In genomic region chr5:143269363-143270150, GRCm38 (mm10) we compare ENCODE assay signal across 8 mouse cellular contexts. TPM values are rescaled to one million over a fixed set of nuclear protein-coding genes. Genes with fewer than 3 reads are reported as not detected.
A peak's percentile ranks its signal among the peaks of the same experiment; 100 is the strongest.
DNase-seq lines count a peak whose midpoint lies in the region; ATAC-seq and TF ChIP-seq lines count a peak whose summit lies in the region.

Zfp316 (minus strand) TSS chr5:143270022.

- H3K4me2 ChIP-seq in heart, embryonic 12.5 days = peak within 1 kb of the TSS; percentile 86
- peak within 1 kb of the TSS; percentile 91 for H3K4me2 ChIP-seq in kidney, embryonic 16.5 days (replicated peaks; ENCODE audit: low read depth, low read length)
- H3K4me2 ChIP-seq in liver, embryonic 11.5 days = peak within 1 kb of the TSS; percentile 89

- H3K4me3 ChIP-seq in bone marrow, adult 2 months (replicated peaks; ENCODE audit: control insufficient read depth, low read depth, low read length) = peak within 1 kb of the TSS; percentile 61
- peak within 1 kb of the TSS; percentile 65 for H3K4me3 ChIP-seq in erythroblast, embryonic 14.5 days (replicated peaks)
- peak within 1 kb of the TSS; percentile 95 for H3K4me3 ChIP-seq in heart, embryonic 12.5 days
- peak within 1 kb of the TSS; percentile 93 for H3K4me3 ChIP-seq in kidney, embryonic 16.5 days (ENCODE audit: low read length)
- peak within 1 kb of the TSS; percentile 85 for H3K4me3 ChIP-seq in liver, embryonic 11.5 days (ENCODE audit: low read depth, low read length)

- peaks cover 31% of the 10 kb centered on the region for H3K27me3 ChIP-seq in erythroblast, embryonic 14.5 days (ENCODE audit: control insufficient read depth)
- H3K27me3 ChIP-seq in heart, embryonic 12.5 days (replicated peaks) = peaks cover 9% of the 10 kb centered on the region
- H3K27me3 ChIP-seq in kidney, embryonic 16.5 days (ENCODE audit: insufficient read depth, low read length) = no peaks in the 10 kb centered on the region
- H3K27me3 ChIP-seq in liver, embryonic 11.5 days (replicated peaks; ENCODE audit: control insufficient read depth, insufficient read depth, low read length) = peaks cover 9% of the 10 kb centered on the region
- no peaks in the 10 kb centered on the region for H3K27me3 ChIP-seq in splenic B cell, adult 2 months (ENCODE audit: control insufficient read depth, insufficient read depth, low read length, poor library complexity, severe bottlenecking)

- peak within 1 kb of the TSS; percentile 34; the same call in 1 of the 2 replicates for H3K27ac ChIP-seq in bone marrow, adult 2 months (ENCODE audit: control insufficient read depth, insufficient read depth, low read depth, low read length, poor library complexity)
- peak within 1 kb of the TSS; percentile 71 for H3K27ac ChIP-seq in heart, embryonic 12.5 days (ENCODE audit: poor library complexity, severe bottlenecking)
- peak within 1 kb of the TSS; percentile 80 for H3K27ac ChIP-seq in kidney, embryonic 16.5 days (ENCODE audit: low read length)
- no peak within 1 kb of the TSS for H3K27ac ChIP-seq in liver, embryonic 11.5 days (ENCODE audit: low read depth, low read length)

- peak within 1 kb of the TSS; percentile 94 for H3K9ac ChIP-seq in heart, embryonic 12.5 days
- H3K9ac ChIP-seq in kidney, embryonic 16.5 days (replicated peaks; ENCODE audit: low read length) = peak within 1 kb of the TSS; percentile 94
- peak within 1 kb of the TSS; percentile 79 for H3K9ac ChIP-seq in liver, embryonic 11.5 days (ENCODE audit: low read depth, low read length)

- WGBS in bone marrow, adult 2 months = 2% methylated on average over 76 of the region's 79 CpGs
- under 1% methylated on average over 78 of the region's 79 CpGs for WGBS in heart, embryonic 12.5 days
- under 1% methylated on average over 52 of the region's 79 CpGs for WGBS in kidney, embryonic 16.5 days
- under 1% methylated on average over 78 of the region's 79 CpGs for WGBS in liver, embryonic 11.5 days

- DNase-seq in A20 (ENCODE audit: low read depth, low spot score) = peak; percentile 76
- DNase-seq in liver, embryonic 11.5 days (ENCODE audit: low spot score) = peak; percentile 60
- peak; percentile 44 for DNase-seq in naive thymus-derived CD4-positive, alpha-beta T cell, adult 2 months (ENCODE audit: low read depth)
- DNase-seq in splenic B cell, adult 2 months (ENCODE audit: low read depth, low spot score) = peak; percentile 68

- H3K9me3 ChIP-seq in erythroblast, embryonic 14.5 days (ENCODE audit: control insufficient read depth, low read length) = no peaks in the 10 kb centered on the region
- H3K9me3 ChIP-seq in heart, embryonic 12.5 days (replicated peaks) = no peaks in the 10 kb centered on the region
- H3K9me3 ChIP-seq in kidney, embryonic 16.5 days (ENCODE audit: low read length) = no peaks in the 10 kb centered on the region
- H3K9me3 ChIP-seq in liver, embryonic 11.5 days (ENCODE audit: control insufficient read depth, low read length) = no peaks in the 10 kb centered on the region

- no peaks in the 10 kb centered on the region for H3K36me3 ChIP-seq in erythroblast, embryonic 14.5 days (ENCODE audit: control insufficient read depth)
- peaks cover 2% of the 10 kb centered on the region; the same call in 1 of the 2 replicates for H3K36me3 ChIP-seq in heart, embryonic 12.5 days
- no peaks in the 10 kb centered on the region for H3K36me3 ChIP-seq in kidney, embryonic 16.5 days (ENCODE audit: insufficient read depth, low read length)
- H3K36me3 ChIP-seq in liver, embryonic 11.5 days (ENCODE audit: control insufficient read depth, insufficient read depth, low read length) = no peaks in the 10 kb centered on the region
- H3K36me3 ChIP-seq in splenic B cell, adult 2 months (ENCODE audit: control insufficient read depth, insufficient read depth, low read length, poor library complexity, severe bottlenecking) = no peaks in the 10 kb centered on the region

- no peak for TF ChIP-seq CTCF in bone marrow, adult 2 months (IDR thresholded peaks at IDR 0.05; ENCODE audit: control insufficient read depth, insufficient read depth, low read length)

- peaks cover 1% of the 10 kb centered on the region for H3K4me1 ChIP-seq in bone marrow, adult 2 months (ENCODE audit: control insufficient read depth, insufficient read depth, low read length)
- peaks cover 12% of the 10 kb centered on the region for H3K4me1 ChIP-seq in erythroblast, embryonic 14.5 days (ENCODE audit: control insufficient read depth)
- H3K4me1 ChIP-seq in heart, embryonic 12.5 days (replicated peaks) = peaks cover 36% of the 10 kb centered on the region
- peaks cover 11% of the 10 kb centered on the region for H3K4me1 ChIP-seq in kidney, embryonic 16.5 days (ENCODE audit: insufficient read depth, low read length)
- peaks cover 8% of the 10 kb centered on the region for H3K4me1 ChIP-seq in liver, embryonic 11.5 days (replicated peaks; ENCODE audit: control insufficient read depth, insufficient read depth, low read length)

- ATAC-seq in heart, embryonic 12.5 days (ENCODE audit: insufficient number of reproducible peaks, low FRiP score) = peak; percentile 80
- peak; percentile 87 for ATAC-seq in kidney, embryonic 16.5 days (ENCODE audit: low FRiP score, low TSS enrichment)
- ATAC-seq in liver, embryonic 11.5 days (replicated peaks; ENCODE audit: low FRiP score) = peak; percentile 70

- TF ChIP-seq POLR2A in bone marrow, adult 2 months (IDR thresholded peaks at IDR 0.05; ENCODE audit: borderline replicate concordance, control insufficient read depth, low read depth, low read length) = peak; percentile 51; the same call in 1 of the 2 replicates

RNA-seq across cellular contexts. Expression of gene Zfp316, which starts in this region (rescaled TPM):
- polyA plus RNA-seq in bone marrow, adult 2 months (2011; ENCODE audit: insufficient read depth, insufficient read length, low replicate concordance, missing spikeins) = 0.87 and 0.90 TPM in 2 replicates
- 0.02 TPM in 2 replicates for polyA plus RNA-seq in erythroblast, embryonic 14.5 days (2012)
- 4.6 and 4.9 TPM in 2 replicates for polyA plus RNA-seq in heart, embryonic 12.5 days (2016; fragmentation: Nextera tagmentation; extraction: Ambion mirVana)
- polyA plus RNA-seq in kidney, embryonic 16.5 days (2015; fragmentation: Nextera tagmentation; extraction: Ambion mirVana) = 1.4 and 2.3 TPM in 2 replicates
- polyA plus RNA-seq in liver, embryonic 11.5 days (2014; fragmentation: Nextera tagmentation; extraction: Ambion mirVana) = 0.75 TPM in 2 replicates

Comparison
In these comparisons a context has a peak if more than half of its experiments do, and no peak if none do; other contexts are left out.
1. Peak in DNase-seq, ATAC-seq, H3K4me3 ChIP-seq, H3K9ac ChIP-seq and H3K4me2 ChIP-seq in liver, embryonic 11.5 days; RNA of the gene not detected or under 1 TPM.